Mouse (Mus musculus): Measurements from ENCODE around the gene Rpl31. TPM values are rescaled to one million over a fixed set of nuclear protein-coding genes. Genes with fewer than 3 reads are reported as not detected.

Gene Rpl31
- total RNA-seq, 4 experiments from 2014 or later: 426 to 535 (median 481) TPM

DNA sequence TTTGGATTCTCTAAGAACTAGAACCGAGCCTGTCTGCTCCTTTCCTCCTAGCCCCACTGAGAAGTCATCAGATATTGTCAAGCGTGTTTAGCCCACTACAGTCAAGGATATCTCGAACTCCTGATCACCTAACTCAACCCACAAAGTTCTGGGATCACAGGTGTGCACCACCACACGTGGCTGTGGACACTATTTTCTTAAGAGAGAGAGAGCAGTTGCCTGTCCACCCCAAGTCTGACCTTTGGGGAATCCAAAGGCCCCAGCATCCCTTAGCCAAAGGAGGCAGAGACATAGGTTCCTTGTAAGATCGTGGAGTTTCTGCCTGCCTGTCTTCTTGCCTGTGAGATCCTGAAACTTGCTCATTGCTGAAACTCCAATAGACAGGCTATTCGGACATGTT, 597 bp upstream of the Rpl31 start:
- DNase-seq (ENCODE audit: low spot score in 2 of 2): no peak

DNA sequence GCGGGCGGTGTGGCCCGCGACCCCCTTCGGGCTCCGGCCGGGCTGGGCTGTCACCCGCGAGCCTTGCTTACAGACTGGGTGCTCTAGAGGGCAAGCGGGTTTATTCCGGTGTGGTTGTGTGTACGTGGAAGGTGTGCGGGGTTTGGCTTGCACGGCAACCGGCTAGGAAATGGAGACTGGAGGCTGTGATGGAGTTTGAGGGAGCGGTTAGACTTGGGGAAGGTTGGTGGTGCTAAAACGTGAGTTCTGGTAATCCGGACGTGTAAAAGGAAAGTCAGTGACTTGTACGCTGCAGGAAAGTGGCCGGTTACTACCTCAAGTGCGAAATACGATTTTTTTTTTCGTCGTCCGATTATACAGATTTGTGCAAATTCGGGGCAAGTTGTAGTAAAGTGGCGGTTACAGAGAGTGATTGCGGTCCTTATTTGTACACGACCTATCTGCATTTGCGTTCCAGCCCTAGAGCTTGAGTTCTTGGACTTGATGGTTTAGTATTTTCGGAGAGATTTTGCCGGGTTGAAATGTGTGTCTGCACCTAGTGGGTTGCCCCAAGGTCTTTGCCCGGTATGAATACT, 712 bp downstream of the Rpl31 start:
- DNase-seq (ENCODE audit: low spot score in 2 of 2): no peak

DNA sequence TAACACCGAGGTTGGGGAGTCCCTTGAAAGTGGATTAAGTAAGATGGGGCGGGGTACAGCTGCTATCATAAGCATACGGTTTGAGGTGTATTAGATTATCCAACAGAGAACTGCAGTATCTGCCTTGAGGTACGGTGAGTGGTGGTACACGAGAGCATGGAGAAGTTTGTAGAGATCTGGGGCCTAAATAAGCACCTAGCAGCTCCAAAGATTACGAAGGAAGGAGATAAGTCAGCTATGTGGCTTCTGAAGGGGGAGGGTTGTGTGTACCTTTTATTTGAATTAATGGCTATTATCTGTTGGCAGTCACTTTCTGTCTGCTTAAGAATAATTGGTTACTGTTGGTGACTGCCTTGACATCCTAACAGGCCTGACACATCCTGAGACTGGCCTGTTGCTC, 2.8 kb downstream of the Rpl31 start:
- DNase-seq (ENCODE audit: low spot score in 2 of 2): no peak

DNA sequence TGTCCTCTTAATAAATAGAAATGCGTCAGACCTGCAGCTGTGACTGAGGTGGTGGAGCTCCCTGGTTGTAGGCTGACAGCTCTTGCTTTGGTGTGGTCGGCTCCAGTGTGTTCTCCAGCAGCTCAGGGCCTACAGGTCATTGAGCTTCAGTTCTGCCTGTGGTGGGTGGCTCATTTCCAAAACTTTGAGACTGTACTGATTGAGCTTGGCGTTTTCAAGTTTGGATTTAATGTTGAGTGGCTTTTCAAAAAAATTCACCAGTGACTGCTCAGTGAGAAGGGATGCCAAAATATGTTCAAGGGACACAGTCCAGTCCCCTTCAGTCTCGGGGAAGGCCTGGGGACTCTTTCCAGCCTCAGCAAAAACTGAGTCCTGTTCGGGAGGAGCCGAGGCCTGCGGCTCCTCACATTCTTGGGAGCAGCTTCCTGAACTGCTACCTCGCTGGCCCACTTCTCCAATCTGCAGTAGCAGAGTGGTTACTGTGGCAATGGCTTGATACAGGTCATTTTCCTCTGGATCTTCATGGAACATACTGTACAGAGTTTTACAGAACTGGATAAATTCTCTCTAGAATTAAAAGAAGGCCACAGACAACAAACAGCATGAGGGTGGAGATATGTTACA, 4.7 kb downstream of the Rpl31 start:
- DNase-seq (ENCODE audit: low spot score in 2 of 2): no peak

DNA sequence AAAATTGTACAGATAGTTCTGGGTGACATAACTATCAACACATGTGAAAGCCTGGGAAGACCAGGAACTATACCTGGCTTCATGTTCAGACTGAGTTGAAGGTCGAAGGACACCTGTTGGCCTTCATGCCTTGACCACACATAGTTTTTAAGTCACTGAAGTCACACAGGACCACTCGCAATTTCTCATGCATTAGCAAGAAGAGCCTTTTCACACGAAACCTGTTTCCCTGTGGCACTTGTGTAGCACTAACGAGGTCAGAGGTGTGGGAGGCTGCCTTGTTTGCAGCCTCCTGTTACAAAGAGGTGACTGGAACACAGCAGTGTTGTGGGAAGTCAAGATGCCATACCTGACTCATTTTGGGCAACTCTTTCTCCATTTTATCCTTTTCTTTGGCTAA, 5.7 kb downstream of the Rpl31 start:
- no peak for DNase-seq (ENCODE audit: low spot score in 2 of 2)

DNA sequence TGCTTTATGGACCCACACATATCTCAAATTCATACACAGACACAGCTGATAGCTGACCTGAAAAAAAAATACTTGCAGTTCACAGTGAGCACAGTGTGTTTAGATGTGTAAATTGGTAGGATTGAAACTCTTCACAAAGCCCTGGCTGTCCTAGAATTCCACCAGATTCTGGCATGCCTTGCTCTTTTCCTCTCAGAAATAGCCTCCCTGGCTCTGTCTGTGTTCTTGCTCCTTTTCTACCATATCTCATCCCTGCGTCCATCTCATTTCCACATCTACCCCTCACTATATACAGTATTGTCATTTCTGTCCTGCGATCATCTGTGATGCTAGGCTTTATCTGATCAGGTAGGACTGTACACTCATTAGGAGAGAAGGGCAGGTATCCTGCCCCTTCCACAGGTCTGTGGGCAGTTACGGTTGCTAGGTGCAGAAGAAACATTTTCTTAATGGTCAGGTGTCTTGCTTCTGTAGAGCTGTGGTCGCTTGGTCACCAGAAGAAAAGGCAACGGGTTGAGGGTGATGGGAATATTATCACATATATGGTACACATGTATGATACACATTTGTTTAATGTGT, 6.7 kb downstream of the Rpl31 start:
- DNase-seq (ENCODE audit: low spot score in 2 of 2): no peak

DNA sequence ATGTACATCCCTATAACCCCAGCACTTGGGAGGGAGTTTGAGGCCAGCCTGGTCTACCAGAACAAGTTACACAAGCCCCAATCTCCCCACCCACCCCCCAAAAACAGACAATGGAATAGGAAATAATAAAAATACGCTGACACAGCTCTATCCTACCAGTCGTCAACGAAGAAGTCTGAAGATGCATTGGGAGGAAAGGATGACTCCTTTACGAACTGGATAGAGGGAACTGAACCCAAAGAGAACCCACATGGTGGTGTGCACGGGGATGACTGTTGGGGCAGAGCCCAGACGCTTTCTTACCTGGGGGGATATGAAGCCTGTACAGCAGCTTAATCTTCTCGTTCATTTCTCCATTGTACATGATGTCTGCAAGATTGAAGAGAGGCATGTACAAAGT, 8.5 kb downstream of the Rpl31 start:
- no peak for DNase-seq (ENCODE audit: low spot score in 2 of 2)

DNA sequence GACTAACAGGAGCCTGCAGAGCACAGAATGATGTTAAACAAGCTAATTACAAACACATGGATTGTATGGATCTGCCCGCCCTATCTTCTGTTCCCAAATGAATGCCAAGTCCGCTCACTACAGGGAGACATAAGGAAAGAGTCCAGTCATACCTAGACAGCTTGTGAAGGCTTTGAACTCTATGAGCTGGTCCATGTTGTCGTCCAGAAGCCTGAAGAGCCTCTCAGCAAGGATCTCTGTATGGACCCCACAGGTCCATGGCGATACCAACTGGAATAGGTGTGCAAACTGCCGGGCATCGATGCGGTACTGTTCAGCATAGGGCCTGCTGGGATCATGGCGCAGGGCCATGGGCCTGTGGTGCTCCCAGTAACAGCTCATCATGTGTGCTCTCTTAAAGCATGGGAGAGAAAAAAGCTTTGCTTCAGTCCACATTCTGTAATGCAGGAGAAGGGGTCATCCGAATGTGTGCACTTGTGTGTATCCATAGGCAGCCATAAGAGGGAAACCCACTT, 9.1 kb downstream of the Rpl31 start:
- no peak for DNase-seq (ENCODE audit: low spot score in 2 of 2)

DNA sequence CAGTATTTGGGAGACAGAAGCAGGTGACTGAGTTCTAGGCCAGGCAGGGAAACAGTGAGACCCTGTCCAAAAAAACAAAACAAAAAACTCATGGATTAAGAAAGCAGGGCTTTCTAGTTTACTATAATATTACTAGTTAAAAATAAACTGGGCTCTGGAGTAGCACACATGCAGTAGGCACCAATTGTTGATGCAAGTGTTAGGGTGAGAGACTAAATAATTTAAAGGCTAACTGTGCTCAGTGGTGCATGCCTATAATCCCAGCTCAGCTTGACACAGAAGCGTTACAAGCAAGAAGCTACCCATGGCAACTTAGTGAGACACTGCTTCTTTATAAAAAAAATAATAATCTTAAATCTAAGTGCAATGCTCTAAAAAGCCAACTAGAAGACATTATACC, 10.9 kb downstream of the Rpl31 start:
- DNase-seq (ENCODE audit: low spot score in 2 of 2): no peak

DNA sequence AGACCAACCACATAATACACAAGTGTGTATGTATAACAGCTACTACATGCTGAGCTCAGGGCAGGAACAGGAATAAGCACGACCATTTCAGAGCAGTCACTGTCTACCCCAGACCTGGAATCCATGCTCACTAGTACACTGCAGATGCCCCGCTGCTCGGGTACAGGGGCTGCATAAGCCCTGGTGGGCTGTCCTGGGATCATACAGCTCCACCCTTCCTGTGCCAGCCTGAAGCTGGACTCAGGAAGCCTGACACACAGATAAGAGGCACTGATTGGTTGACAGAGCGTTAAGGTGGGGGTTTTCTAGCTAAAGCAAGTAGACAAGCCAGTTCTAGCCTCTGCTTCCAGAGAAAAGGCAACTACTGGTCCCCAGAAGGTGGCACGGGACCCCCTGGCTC, 11.4 kb downstream of the Rpl31 start:
- no peak for DNase-seq (ENCODE audit: low spot score in 2 of 2)

DNA sequence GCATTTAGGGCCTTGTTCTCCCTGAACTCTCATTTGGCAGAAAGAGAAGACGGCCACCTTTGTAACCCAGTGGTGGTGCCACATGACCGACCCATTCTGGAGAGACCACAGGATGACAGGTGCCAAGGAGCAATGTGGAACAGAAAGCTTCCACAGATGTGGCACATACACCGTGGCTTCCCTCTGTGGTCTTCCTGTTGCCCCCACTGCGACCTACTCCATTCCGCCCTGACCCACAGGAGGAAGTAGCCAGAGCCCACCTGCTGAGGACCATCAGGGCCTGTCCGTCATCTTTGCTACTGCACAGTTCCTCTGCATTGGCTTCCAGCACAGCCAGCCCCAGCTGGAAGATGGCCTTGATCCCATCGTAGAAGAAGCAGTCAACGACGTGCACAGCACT, 13.4 kb downstream of the Rpl31 start:
- DNase-seq (ENCODE audit: low spot score in 2 of 2): no peak

DNA sequence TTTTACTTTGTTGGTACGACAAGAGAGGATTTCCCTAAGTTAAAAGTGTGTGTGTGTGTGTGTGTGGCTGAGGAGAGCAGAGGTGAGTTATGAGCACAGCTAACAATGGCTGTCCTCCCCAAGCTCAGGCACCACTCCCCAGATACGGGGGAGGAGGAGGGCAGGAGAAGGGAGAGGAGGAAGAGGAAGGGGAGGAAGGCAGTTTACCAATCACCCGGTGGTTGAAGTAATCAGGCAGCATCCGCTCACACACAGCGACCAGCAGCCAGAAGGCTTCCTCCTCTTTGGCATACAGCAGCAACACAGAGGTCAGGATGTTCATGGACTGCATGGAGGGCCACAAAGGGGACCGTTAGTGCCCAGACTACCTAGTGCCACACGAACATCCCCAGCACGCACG, 17.3 kb downstream of the Rpl31 start:
- no peak for DNase-seq (ENCODE audit: low spot score in 2 of 2)

DNA sequence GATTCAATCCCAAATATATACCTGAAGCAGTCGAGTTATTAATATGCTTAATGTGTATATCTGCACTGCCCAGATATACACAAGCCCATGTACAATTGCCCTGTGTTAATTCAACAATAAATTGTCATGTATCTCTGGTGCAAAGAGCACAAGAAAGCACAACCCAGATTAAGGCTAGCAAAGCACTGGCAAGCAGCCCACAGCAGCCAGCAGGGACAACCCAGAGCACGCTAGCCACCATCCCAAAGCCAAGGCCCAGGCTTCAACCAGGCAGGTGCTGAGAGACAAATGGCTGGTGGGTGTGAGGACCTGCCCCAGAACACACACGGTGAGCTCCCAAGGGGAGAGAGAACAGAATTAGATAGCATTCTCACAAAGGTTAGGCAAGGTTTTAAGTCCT, 18.8 kb downstream of the Rpl31 start:
- DNase-seq (ENCODE audit: low spot score in 2 of 2): no peak

DNA sequence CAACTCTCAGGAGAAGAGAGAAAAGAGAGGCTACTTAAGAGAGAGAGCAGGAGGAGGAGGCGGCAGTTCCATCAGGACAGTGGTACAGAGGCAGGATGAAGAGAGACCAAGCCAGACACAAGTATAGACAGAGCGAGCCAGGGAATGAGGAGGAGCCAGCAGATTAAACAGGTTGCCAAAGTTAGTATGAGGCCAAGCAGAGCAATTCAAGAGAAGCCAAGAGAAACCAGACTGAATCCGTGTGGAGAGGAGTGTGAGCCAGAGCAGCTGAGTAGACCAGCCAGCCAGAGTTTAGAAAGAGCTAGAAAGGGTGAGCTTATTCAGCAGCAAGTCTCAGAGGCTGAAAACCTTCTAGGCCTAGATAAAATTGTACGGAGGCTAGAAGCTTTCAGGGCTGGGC, 19.9 kb downstream of the Rpl31 start:
- peak; percentile 24 to 38 for DNase-seq (ENCODE audit: low spot score in 2 of 2)

DNA sequence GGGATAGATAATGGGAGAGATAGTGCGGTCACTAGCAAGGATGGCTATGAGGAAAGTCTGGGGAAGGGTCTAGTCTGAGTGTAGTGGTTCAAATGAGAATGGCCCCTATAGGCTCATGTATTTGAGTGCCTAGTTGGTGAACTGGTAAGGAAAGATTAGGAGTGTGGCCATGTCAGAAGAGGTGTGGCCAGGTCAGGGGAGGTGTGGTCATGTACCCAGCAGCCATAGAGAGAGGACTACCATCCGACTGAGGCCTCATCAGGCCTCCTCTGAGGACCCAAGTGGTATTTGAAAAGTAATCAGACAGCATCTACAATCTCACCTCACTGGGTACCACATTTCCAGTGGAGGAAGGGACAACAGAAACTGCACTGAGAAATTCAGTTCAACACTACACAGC, 20.5 kb downstream of the Rpl31 start:
- DNase-seq (ENCODE audit: low spot score in 2 of 2): no peak

DNA sequence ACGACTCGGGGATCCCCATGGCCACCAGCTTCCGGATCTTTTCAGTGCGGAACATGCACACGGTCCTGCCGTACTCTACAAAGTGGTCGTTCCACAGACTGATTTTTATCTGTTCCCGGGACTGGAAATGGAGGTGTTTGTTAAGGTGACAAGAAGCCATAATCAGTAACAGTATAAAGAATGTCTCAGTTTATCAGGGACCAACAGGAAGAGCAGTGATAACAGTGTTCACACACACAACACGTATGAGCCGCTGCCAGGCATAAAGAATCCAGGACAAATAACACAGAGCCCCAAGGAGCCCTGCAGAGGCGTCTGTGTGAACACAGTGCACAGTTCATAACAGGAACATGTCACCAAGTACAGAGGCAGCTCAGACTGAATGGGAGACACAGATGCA, 21.7 kb downstream of the Rpl31 start:
- no peak for DNase-seq (ENCODE audit: low spot score in 2 of 2)

DNA sequence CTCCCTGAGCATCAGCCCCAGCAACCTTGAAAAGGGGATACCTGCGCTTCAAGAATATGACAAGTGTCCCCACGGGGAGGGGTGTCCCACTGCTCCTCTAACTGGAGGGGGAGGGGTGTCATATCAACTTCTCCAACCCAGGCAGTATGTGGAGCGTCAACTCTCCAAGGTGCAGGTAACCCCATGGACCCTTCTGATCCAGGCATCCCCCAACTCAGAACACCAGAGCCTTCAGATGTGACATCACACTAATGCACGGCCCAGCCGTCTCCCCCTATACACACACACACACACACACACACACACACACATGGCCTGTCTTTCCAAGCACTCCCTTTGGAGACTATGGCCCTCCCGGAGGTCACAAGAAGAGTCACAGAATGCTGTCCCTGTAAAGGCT, 24.0 kb downstream of the Rpl31 start:
- no peak for DNase-seq (ENCODE audit: low spot score in 2 of 2)

DNA sequence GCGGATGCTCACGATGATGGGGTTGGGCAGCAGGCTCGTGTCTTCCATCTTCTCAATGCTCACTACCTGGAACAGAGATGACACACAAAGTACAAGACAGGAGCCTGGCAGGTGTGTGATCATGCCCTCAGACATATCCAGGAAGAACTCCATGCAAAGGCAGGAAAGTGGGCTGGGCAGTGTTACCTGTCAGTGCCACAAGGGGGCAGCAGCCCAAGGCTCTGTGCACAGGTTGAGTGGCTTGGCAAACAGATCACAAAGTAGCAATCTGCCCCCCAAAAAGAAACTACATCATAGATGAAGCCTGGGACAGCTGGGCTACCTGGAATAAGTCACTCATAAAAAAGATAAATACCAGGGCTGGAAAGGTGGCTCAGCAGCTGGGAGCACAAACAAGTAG, 24.5 kb downstream of the Rpl31 start:
- peak; percentile 58 to 69 for DNase-seq (ENCODE audit: low spot score in 2 of 2)

DNA sequence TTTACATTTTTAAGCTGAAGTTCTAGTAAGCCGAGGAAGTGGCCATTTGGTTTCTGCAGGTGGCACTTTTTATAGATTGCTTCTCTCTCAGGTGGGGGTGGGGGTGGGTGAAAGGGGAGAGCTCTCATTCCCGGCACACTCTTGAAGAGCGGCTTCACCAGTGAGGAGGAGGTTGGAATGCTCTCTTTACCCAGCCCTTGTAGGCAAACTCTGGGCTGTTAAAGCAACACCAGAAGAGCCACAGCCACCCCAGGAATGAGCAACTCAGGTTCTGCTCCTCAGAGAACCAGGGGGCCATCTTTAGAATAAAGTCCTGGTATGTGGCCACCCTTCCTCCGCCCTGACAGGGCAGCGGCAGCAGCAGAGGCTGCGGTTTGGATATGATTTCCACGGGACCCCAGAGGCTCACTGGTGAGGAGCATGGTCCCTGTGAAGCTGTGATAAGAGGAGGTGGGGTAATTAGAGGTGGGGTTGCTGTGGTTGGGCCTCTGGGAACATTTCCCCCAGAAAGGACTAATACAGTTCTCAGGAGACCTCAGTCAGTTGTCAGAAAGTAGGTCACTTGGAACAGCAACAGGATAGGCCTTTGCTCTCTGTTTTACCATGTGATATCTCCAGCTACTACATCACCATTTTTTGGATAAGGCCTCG, 25.7 kb downstream of the Rpl31 start:
- DNase-seq (ENCODE audit: low spot score in 2 of 2): no peak

DNA sequence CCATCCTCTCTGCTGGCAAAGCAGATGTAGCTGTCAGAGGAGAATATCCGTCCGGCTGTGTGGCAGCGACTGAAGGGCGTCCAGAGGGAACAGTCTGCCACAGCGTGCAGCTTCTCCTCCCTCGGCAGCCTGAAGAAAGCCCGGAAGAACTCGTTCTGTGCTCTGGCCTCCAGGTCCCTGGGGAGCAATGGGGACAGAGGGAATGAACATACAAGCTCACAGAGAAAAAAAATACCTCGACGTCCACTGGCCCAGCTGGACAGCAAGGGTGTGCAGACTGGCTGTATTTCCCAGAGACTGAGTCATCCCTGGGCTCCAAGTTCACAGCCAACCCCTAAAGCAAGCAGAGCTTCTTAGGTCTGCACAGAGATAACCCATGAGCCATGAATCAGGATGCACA, 26.5 kb downstream of the Rpl31 start:
- DNase-seq (ENCODE audit: low spot score in 2 of 2): peak; percentile 35 to 36

DNA sequence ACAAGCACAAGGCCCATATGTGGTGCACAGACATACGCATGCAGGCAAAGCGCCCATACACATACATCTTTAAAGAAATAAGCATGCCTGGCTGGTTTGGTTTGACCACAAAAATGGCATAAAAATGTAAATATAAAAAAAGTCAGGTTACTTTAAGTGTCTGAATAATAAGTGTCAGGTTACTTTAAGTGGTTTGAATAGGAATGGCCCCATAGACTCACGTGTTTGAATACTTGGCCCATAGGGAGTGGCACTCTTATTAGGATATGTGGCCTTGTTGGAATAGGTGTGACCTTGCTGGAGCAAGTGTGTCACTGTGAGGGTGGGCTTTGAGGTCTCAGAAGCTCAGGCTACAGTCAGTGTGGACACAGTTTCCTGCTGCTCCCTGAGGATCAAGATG, 27.0 kb downstream of the Rpl31 start:
- no peak for DNase-seq (ENCODE audit: low spot score in 2 of 2)

DNA sequence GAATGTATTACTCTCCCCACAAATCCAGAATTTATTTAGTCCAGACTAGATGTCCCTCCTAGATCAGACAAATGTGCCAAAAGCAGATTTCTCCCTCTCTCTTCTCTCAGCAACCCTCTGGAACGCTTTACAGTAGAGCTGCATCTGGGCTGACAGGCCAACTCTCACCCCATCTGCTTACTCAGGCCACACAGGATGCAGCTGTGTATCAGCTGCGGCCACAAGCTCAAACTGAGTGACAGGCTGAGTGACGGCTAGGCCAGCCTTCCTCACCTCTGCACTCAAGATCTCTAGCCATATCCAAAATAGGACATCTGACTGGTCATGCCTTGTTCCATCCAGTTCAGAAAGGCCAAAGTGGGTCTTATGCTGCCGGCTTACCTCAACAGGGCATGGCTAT, 28.7 kb downstream of the Rpl31 start:
- no peak for DNase-seq (ENCODE audit: low spot score in 2 of 2)

DNA sequence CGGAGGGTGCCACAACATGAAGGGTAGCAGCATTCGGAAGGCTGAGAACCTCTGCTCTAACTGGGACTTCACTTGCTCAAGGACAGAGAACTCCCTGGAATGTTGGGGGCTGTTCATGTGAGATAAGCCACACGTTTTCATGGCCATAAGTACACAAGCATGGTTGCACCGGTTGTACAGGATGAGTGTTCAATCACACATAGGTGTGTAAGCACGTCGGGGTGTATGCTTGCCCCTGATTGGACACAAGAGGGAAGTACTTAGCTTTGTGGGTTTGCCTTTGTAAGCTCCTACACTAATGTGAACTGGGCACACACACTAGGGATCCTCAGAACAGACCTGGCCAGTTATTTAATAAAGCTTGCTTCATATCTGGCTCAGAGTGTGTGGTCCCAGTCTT, 30.6 kb downstream of the Rpl31 start:
- DNase-seq (ENCODE audit: low spot score in 2 of 2): no peak
